Mouse (Mus musculus) stomach, embryonic 15.5 days (tissue): Measurements from ENCODE around the gene Dgka. TPM values are rescaled to one million over a fixed set of nuclear protein-coding genes. Genes with fewer than 3 reads are reported as not detected.
A peak's percentile ranks its signal among the peaks of the same experiment; 100 is the strongest.
"Not testable (repeated sequence)": the region's sequence is repeated elsewhere in the genome, so short reads cannot be mapped to it uniquely, and the experiment has no call there.

Experiments
- ATAC-seq: fragments of 200-750 bp; cut with Nextera tagmentation; 2 replicates; pipeline ENCODE4 v1.8.0; 2017; ENCODE audit warnings: low read depth, moderate number of reproducible peaks, moderate TSS enrichment; ENCODE audit not compliant: insufficient read depth, low FRiP score
- H3K27ac ChIP-seq: fragments of 300-500 bp; sonication (generic); 2 replicates; pipeline ENCODE4 v1.5.1; 2015; ENCODE audit warnings: mild to moderate bottlenecking, inconsistent platforms
- H3K27me3 ChIP-seq: fragments of 300-500 bp; sonication (generic); replicated peaks from 2 replicates; pipeline ENCODE4 v1.6.1; 2015; ENCODE audit warnings: inconsistent platforms
- H3K36me3 ChIP-seq: fragments of 300-500 bp; sonication (generic); 2 replicates; pipeline ENCODE4 v1.6.1; 2015; ENCODE audit warnings: inconsistent platforms
- H3K4me1 ChIP-seq: fragments of 300-500 bp; sonication (generic); 2 replicates; pipeline ENCODE4 v1.6.1; 2015; ENCODE audit warnings: inconsistent platforms
- H3K4me2 ChIP-seq: fragments of 300-500 bp; sonication (generic); 2 replicates; pipeline ENCODE4 v1.6.1; 2015; ENCODE audit warnings: mild to moderate bottlenecking, inconsistent platforms
- H3K4me3 ChIP-seq: fragments of 300-500 bp; sonication (generic); replicated peaks from 2 replicates; pipeline ENCODE4 v1.5.1; 2015; ENCODE audit warnings: inconsistent platforms
- H3K9ac ChIP-seq: fragments of 300-500 bp; sonication (generic); 2 replicates; pipeline ENCODE4 v1.6.1; 2015; ENCODE audit warnings: inconsistent platforms
- H3K9me3 ChIP-seq: fragments of 300-500 bp; sonication (generic); 2 replicates; pipeline ENCODE4 v1.6.1; 2016; ENCODE audit warnings: inconsistent platforms
- WGBS: fragments of 180-500 bp; shearing (Covaris S2); methylation state at CpG from one replicate; pipeline ENCODE4 v1.1.7; 2015; 5-methylcytosine and 5-hydroxymethylcytosine counted together
- polyA plus RNA-seq: library from polyadenylated mRNA; unstranded; fragments of >200 nt; fragmentation: Nextera tagmentation; extraction: Ambion mirVana; gene quantifications from 2 replicates; pipeline ENCODE4 v1.2.1, GENCODE M21; 2015

Dgka gene
- polyA plus RNA-seq, 1 experiment from 2014 or later = 18.0 TPM

DNA sequence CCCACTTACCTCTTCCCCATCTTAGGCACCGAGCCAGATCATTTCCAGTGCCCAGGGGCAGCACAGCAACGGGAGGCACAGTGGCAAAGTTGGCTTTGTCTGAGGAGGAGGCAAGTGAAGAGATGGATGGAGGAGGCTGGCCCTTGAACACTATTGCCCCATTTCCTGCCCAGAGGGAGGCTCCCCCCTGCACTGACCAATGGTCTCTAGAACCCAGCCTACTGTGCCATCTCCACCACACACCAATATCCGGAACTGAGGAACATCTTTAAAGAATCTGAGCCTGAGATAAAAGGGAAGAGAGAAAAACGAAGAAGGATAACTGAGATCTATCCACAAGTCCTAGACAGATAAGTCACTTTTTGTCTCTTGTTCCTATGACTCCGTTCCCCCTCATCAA is 16.6 kb downstream of the Dgka start:
- no peak overlapping the region for H3K4me2 ChIP-seq
- H3K4me1 ChIP-seq = no peaks in the 10 kb centered on the region
- no peaks in the 10 kb centered on the region for H3K9me3 ChIP-seq
- WGBS = 85% methylated on average over 5 of the region's 5 CpGs
- ATAC-seq = no peak
- no peak overlapping the region for H3K4me3 ChIP-seq
- H3K9ac ChIP-seq = no peak overlapping the region
- H3K36me3 ChIP-seq = peaks cover 7% of the 10 kb centered on the region; the same call in 1 of the 2 replicates
- H3K27ac ChIP-seq = no peak overlapping the region
- no peaks in the 10 kb centered on the region for H3K27me3 ChIP-seq

DNA sequence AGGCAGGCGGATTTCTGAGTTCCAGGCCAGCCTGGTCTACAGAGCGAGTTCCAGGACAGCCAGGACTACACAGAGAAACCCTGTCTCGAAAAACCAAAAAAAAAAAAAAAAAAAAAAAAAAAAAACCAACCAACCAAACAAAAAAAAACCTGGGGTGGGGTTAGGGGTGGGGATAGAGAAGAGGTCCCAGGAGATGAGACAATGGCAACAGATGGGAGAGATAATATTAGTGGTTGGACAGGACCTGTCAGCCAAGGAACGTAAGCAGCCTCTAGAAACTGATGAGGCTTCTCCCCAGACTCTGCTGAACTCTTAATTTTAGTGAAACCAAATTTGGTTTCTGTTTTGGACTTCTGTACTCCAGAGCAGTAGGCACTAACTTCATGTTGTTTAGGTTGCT is 19.2 kb downstream of the Dgka start:
- ATAC-seq = not testable (repeated sequence)

DNA sequence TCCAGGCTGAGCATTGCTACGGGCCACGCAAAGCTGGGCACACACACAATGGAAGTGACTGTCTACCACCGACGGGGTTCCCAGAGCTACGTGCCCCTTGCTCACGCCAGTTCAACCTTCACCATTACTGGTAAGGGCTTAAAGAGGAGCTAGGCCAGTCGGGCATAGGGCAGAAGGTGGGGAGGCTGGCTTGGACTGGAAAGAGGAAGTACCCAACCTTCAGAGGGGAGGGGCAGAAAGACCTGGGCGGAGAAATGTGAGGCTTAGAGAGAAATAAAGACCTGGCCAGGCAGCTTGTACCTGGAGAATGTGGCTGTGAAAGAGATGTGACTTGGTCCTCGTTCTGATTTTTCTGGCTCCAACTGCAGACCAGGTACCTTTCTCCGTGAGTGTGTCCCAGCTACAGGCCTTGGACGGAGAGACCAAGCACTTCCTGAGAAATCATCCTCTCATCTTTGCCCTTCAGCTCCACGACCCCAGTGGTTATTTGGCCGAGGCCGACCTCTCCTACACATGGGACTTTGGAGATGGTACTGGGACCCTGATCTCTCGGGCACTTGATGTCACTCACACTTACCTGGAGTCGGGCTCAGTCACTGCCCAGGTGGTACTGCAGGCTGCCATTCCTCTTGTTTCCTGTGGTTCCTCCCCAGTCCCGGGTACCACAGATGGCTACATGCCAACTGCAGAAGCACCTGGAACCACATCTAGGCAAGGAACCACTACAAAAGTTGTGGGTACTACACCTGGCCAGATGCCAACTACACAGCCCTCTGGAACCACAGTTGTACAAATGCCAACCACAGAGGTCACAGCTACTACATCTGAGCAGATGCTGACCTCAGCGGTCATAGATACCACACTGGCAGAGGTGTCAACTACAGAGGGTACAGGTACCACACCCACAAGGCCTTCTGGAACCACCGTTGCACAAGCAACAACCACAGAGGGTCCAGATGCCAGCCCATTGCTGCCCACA is 28.8 kb downstream of the Dgka start:
- Histone ChIP-seq H3K27me3 (no peaks in the 10 kb centered on the region), H3K4me1 (no peaks in the 10 kb centered on the region), H3K4me3 (no peak overlapping the region), H3K4me2 (no peak overlapping the region), H3K9ac (no peak overlapping the region), H3K27ac (no peak overlapping the region), H3K36me3 (no peaks in the 10 kb centered on the region), H3K9me3 (no peaks in the 10 kb centered on the region)
- no peak for ATAC-seq
- WGBS = 80% methylated on average over 19 of the region's 19 CpGs

More for the DNA sequence above, 19.2 kb downstream of the Dgka start:
- not testable (repeated sequence) for H3K27ac ChIP-seq, H3K4me2 ChIP-seq, H3K9me3 ChIP-seq, H3K36me3 ChIP-seq, H3K9ac ChIP-seq, H3K27me3 ChIP-seq, H3K4me1 ChIP-seq, H3K4me3 ChIP-seq
- WGBS = 81% methylated on average over 3 of the region's 4 CpGs

DNA sequence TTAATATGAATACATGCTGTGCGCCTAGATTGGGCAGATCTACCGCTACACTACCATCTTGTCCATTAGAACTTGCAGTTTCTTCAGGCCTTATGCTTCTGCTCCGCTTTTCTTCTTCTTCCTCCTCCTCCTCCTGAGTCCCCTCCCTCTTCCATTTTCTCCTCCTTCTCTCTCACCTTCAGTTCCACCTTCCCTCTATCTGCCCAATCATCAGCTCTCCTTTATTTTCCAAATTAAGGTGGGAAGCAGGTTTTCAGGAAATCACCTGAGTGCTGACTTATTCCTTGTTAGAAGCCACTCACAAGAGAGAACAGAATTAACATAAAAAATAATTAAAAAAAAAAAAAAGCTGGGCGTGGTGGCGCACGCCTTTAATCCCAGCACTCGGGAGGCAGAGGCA is 33.3 kb downstream of the Dgka start:
- H3K27me3 ChIP-seq, H3K9ac ChIP-seq, H3K27ac ChIP-seq, ATAC-seq, H3K4me2 ChIP-seq, H3K9me3 ChIP-seq, H3K4me1 ChIP-seq, H3K36me3 ChIP-seq, H3K4me3 ChIP-seq: not testable (repeated sequence)
- 91% methylated on average over 7 of the region's 7 CpGs for WGBS

DNA sequence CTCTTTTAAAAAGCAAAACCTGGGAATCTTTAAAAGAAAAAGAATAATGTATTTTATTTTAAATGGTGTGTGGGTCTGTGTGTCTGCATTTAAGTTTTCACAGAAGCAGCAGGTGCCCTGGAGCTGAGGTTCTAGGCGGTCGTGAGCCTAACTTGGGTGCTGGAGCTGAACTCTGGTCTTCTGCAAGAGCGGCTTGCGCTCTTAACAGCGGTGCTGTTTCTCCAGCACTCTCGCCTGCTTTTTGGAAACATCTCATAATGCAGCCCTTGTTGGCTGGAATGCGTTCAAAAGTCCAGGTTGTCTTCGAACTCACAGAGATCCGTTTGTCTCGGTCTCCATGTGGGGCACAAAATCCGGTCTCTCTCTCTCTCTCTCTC is 39.4 kb downstream of the Dgka start:
- H3K4me1 ChIP-seq = peaks cover 14% of the 10 kb centered on the region; the same call in 1 of the 2 replicates
- WGBS = 6% methylated on average over 11 of the region's 11 CpGs
- ATAC-seq = peak; percentile 23; the same call in 1 of the 2 replicates
- H3K4me3 ChIP-seq = peak overlapping the region; percentile 74
- H3K4me2 ChIP-seq = peak overlapping the region; percentile 65
- H3K9me3 ChIP-seq = no peaks in the 10 kb centered on the region
- H3K9ac ChIP-seq = peak overlapping the region; percentile 25; the same call in 1 of the 2 replicates
- H3K36me3 ChIP-seq = peaks cover 19% of the 10 kb centered on the region
- peak overlapping the region; percentile 96 for H3K27ac ChIP-seq
- H3K27me3 ChIP-seq = no peaks in the 10 kb centered on the region

DNA sequence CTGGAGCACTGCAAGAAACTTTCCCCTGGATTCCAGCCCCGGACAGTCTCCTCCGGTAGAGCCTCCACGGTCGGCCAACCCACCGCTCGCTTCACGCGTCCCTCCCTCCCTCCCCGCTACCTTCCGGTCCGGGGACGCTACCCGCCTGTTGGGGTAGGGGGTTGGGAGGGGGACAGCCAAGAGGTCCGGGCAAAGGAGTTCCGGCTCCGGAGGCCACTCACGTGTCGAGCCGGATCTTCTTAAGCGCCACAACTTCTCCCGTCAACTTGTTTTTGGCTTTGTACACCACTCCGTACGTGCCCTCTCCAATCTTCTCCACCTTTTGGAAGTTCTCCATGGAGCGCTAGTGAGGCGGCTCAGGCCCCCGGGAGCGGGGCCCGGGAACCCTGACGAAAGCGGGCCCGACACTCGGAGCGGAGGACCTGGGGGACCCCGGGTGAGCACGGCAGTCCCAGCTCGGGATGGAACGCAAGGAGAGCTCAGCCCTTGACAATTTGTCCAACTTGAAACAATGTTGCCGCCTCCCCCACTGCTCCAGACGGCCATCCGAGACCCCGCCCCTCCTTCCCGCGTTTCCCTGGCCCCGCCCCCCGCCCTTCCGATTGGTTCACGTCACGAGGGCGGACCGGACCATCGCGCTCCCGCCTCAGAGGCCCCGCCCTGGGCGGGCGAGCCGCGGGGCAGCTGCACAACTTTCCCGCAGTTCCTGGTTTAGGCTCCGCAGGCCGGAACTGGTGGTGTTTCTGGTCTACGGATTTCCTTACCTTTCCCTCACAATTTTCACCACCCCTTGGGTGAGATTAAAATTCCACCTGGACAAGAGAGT is 40.0 kb downstream of the Dgka start, which contains the start of gene Cdk2:
Gene Cdk2 (minus strand): TSS at position 541 of the 826 bp plus-strand sequence.
- H3K9ac ChIP-seq = peak within 1 kb of the TSS; percentile 65
- H3K27ac ChIP-seq = peak within 1 kb of the TSS; percentile 96
- no peaks in the 10 kb centered on the region for H3K9me3 ChIP-seq
- peak within 1 kb of the TSS; percentile 74 for H3K4me3 ChIP-seq
- WGBS = 0% methylated on average over 62 of the region's 62 CpGs
- H3K27me3 ChIP-seq = no peaks in the 10 kb centered on the region
- H3K4me2 ChIP-seq = peak within 1 kb of the TSS; percentile 69
- H3K4me1 ChIP-seq = peaks cover 14% of the 10 kb centered on the region; the same call in 1 of the 2 replicates
- ATAC-seq = peak; percentile 95
- peaks cover 23% of the 10 kb centered on the region for H3K36me3 ChIP-seq

DNA sequence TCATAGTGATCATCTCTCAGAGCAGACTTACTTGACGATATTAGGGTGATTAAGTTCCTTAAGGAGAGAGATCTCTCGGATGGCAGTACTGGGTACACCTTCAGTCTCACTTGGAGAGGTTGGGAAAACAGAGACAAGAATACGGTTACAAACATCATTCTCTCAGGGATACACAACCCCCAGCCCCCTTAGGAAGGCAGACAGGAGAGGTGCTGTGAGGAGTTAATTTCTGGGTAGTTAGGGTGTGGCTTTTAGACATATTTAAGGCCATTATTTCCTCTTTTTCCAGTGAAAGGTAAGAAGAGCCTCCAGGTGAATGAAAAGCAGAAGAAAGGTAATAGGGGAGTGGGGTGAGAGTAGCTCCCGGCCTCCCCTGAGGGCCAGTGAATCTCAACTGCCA is 40.8 kb downstream of the Dgka start, which contains the start of gene Pmel:
Gene Pmel (plus strand): TSS at position 301 of the 400 bp plus-strand sequence.
- peaks cover 14% of the 10 kb centered on the region; the same call in 1 of the 2 replicates for H3K4me1 ChIP-seq
- peak within 1 kb of the TSS; percentile 69 for H3K4me2 ChIP-seq
- H3K9me3 ChIP-seq = no peaks in the 10 kb centered on the region
- H3K36me3 ChIP-seq = peaks cover 31% of the 10 kb centered on the region
- 8% methylated on average over 4 of the region's 4 CpGs for WGBS
- ATAC-seq = no peak
- peak within 1 kb of the TSS; percentile 74 for H3K4me3 ChIP-seq
- no peaks in the 10 kb centered on the region for H3K27me3 ChIP-seq
- H3K9ac ChIP-seq = peak within 1 kb of the TSS; percentile 65
- H3K27ac ChIP-seq = peak within 1 kb of the TSS; percentile 96

DNA sequence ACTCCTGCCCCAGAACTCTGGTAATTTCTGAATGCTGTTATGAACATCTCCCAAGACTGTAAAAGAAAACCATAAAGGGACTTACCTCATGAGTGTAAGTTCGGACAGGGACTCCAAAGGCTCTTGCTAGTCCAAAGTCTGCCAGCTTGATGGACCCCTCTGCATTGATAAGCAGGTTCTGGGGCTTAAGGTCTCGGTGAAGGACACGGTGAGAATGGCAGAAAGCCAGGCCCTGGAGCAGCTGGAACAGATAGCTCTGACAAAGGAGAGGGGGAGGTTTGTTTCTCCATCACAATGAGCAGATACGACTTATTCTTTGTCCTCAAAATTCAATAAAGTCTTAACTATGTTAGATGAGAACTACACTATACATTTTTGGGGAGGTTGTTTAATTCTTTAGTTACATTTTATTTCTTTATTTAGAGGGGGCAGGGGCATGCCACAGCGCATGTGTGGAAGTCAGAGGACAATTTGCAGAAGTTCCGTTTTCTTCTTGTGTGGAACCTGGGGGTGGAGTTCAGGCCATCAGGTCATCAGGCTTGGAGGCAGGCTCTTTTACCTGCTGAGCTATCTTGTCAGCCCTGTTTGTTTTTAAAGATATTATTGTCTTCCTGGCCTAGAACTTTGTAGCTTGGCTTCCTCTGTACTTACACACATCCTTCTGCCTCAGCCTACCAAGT is 42.2 kb downstream of the Dgka start:
- H3K9ac ChIP-seq = no peak overlapping the region
- H3K4me3 ChIP-seq = no peak overlapping the region
- H3K4me2 ChIP-seq = no peak overlapping the region
- no peaks in the 10 kb centered on the region for H3K9me3 ChIP-seq
- peaks cover 14% of the 10 kb centered on the region; the same call in 1 of the 2 replicates for H3K4me1 ChIP-seq
- no peak for ATAC-seq
- 70% methylated on average over 6 of the region's 6 CpGs for WGBS
- no peak overlapping the region for H3K27ac ChIP-seq
- H3K27me3 ChIP-seq = no peaks in the 10 kb centered on the region
- peaks cover 38% of the 10 kb centered on the region for H3K36me3 ChIP-seq

DNA sequence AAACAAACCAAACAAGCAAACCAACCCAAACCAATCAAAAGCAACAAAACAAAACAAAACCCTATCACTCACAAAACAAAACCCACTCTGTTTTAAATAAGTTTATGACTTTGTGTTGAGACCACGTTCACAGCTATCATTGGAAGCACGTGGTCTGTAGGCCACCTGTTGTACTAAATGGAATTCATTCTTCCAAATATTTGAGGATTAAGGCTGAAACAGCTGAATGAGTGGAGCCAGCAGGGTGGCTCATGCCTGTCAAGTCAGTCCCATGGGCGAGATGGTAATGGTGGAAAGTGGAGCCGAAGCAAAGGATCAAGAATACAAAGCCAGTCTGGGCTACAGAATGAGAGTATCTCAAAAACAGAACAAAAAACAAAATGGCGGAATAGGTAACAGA is 43.9 kb downstream of the Dgka start:
- no peak overlapping the region for H3K4me3 ChIP-seq
- H3K27ac ChIP-seq = no peak overlapping the region
- H3K4me2 ChIP-seq = no peak overlapping the region
- peaks cover 17% of the 10 kb centered on the region; the same call in 1 of the 2 replicates for H3K4me1 ChIP-seq
- no peaks in the 10 kb centered on the region for H3K9me3 ChIP-seq
- H3K9ac ChIP-seq = no peak overlapping the region
- 87% methylated on average over 5 of the region's 5 CpGs for WGBS
- H3K36me3 ChIP-seq = peaks cover 38% of the 10 kb centered on the region
- H3K27me3 ChIP-seq = no peaks in the 10 kb centered on the region
- ATAC-seq = no peak

DNA sequence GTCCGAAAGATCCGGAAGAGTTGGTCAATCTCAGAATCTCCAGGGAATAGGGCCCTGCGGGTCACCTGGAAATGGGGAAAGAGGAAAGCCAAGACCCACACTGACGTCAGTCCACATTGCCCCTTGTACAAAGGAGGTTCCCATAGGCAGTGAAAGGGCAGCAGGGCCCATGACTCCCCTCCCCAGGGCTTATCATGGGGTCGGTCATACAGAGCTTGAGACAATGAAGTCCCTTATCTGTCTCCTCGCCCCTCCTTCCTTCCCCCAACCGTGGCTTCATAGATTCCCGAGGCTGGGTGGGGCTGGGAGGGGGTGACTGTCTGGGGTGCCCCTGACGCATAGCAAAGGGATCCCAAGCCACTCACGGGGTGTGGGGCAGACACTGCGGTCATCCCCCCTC is 45.0 kb downstream of the Dgka start:
- 78% methylated on average over 11 of the region's 11 CpGs for WGBS
- Histone ChIP-seq H3K9ac (no peak overlapping the region), H3K4me2 (no peak overlapping the region), H3K4me3 (no peak overlapping the region), H3K27me3 (no peaks in the 10 kb centered on the region), H3K27ac (no peak overlapping the region), H3K4me1 (peaks cover 17% of the 10 kb centered on the region; the same call in 1 of the 2 replicates), H3K9me3 (no peaks in the 10 kb centered on the region), H3K36me3 (peaks cover 38% of the 10 kb centered on the region)
- no peak for ATAC-seq

DNA sequence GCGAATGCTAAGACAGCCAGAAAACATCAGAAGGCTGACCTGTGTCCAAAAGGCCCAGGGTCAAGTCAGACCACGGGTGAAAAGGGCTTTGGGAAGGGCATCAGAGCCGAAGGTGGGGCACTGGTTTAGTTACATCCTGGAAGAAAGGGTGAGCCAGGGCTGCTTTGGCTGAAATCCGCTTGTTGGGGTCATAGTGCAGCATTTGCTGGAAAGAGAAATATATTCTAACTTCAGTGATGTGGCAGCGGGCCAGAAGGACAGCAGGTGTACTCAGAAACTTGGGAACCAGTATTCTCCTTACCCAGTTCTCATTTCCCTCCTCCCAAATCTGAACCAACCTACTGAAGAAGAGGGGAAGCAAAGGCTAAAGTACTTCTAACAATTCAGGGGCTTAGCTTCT is 45.6 kb downstream of the Dgka start:
- peaks cover 38% of the 10 kb centered on the region for H3K36me3 ChIP-seq
- WGBS = 71% methylated on average over 5 of the region's 5 CpGs

More for the DNA sequence above, 45.6 kb downstream of the Dgka start:
- Histone ChIP-seq H3K9me3 (no peaks in the 10 kb centered on the region), H3K4me3 (no peak overlapping the region), H3K9ac (no peak overlapping the region), H3K27me3 (no peaks in the 10 kb centered on the region), H3K27ac (no peak overlapping the region), H3K4me1 (peaks cover 16% of the 10 kb centered on the region; the same call in 1 of the 2 replicates), H3K4me2 (no peak overlapping the region)
- no peak for ATAC-seq
